Mouse (Mus musculus) erythroblast, embryonic 14.5 days (primary cell): Measurements from ENCODE around the gene Tekt5.

Source experiments
- GATA1 ChIP-seq: IDR thresholded peaks from 2 replicates; pipeline ENCODE4 v1.6.1; 2012; ENCODE audit warnings: low read length, inconsistent platforms, mixed read lengths
- TAL1 ChIP-seq: IDR thresholded peaks from 3 replicates; pipeline ENCODE4 v1.6.1; 2012; ENCODE audit warnings: low read length, inconsistent platforms, mixed read lengths

- TF ChIP-seq TAL1: no peak
- no peak for TF ChIP-seq GATA1
Observed at GRCm38 (mm10) chr16:10319914-10320569, 75.2 kb downstream of the Tekt5 start.
